Mouse (Mus musculus): ENCODE measurements around the gene Ndufb10. TPM values are rescaled to one million over a fixed set of nuclear protein-coding genes. Genes with fewer than 3 reads are reported as not detected.

The Ndufb10 gene
- total RNA-seq, 2 experiments from 2014 or later = 208 to 222 TPM

GRCm38 (mm10) chr17:24698715-24699114, 25.6 kb downstream of the Ndufb10 start:
- Histone ChIP-seq H3K4me3 (no peak overlapping the region), H3K27ac (no peak overlapping the region)
- intact Hi-C loops (cut with DNase I) = no loop called here
- no peak for DNase-seq (ENCODE audit: extremely low spot score in 1 of 2, low spot score in 2 of 2)
- TF ChIP-seq CTCF (IDR thresholded peaks at IDR 0.05) = no peak

- Histone ChIP-seq H3K4me3 (no peak overlapping the region), H3K27ac (no peak overlapping the region)
- intact Hi-C loops (cut with DNase I) = no loop called here
- no peak for DNase-seq (ENCODE audit: extremely low spot score in 1 of 2, low spot score in 2 of 2)
- no peak for TF ChIP-seq CTCF (IDR thresholded peaks at IDR 0.05)
These were observed 26.3 kb downstream of the Ndufb10 start for GRCm38 (mm10) chr17:24697985-24698384.

- peak within 1 kb of the TSS; percentile 55 for H3K4me3 ChIP-seq
- peak; percentile 38 for TF ChIP-seq CTCF (IDR thresholded peaks at IDR 0.05)
- DNase-seq (ENCODE audit: extremely low spot score in 1 of 2, low spot score in 2 of 2) = peak; percentile 83 to 87
- H3K27ac ChIP-seq = peak within 1 kb of the TSS; percentile 93
- intact Hi-C loops (cut with DNase I) = no loop called here
These were observed 28.1 kb downstream of the Ndufb10 start, which contains the start of the genes Gfer and Noxo1 for GRCm38 (mm10) chr17:24696011-24696697. Gene Gfer, minus strand, starts transcription at chr17:24696156. Gene Noxo1, plus strand, starts transcription at chr17:24696234.

- TF ChIP-seq CTCF (IDR thresholded peaks at IDR 0.05) = no peak
- DNase-seq (ENCODE audit: extremely low spot score in 1 of 2, low spot score in 2 of 2) = no peak
- H3K4me3 ChIP-seq = peak overlapping the region; percentile 55
- H3K27ac ChIP-seq = peak overlapping the region; percentile 83
- intact Hi-C loops (cut with DNase I) = no loop called here
These were observed 28.8 kb downstream of the Ndufb10 start for GRCm38 (mm10) chr17:24695326-24696010.

- Histone ChIP-seq H3K27ac (no peak overlapping the region), H3K4me3 (no peak overlapping the region)
- TF ChIP-seq CTCF (IDR thresholded peaks at IDR 0.05) = no peak
- intact Hi-C loops (cut with DNase I) = no loop called here
- no peak for DNase-seq (ENCODE audit: extremely low spot score in 1 of 2, low spot score in 2 of 2)
These were observed 31.9 kb downstream of the Ndufb10 start for GRCm38 (mm10) chr17:24692385-24692784.

- Histone ChIP-seq H3K4me3 (peak within 1 kb of the TSS; percentile 67), H3K27ac (peak within 1 kb of the TSS; percentile 99)
- intact Hi-C loops (cut with DNase I) = no loop called here
- peak; percentile 59 to 61 for DNase-seq (ENCODE audit: extremely low spot score in 1 of 2, low spot score in 2 of 2)
- no peak; the same call in 1 of the 2 replicates for TF ChIP-seq CTCF (IDR thresholded peaks at IDR 0.05)
These were observed 34.8 kb downstream of the Ndufb10 start, which contains the start of gene Syngr3 for GRCm38 (mm10) chr17:24689251-24690081. Gene Syngr3, minus strand, starts transcription at chr17:24689955.

- Histone ChIP-seq H3K4me3 (peak overlapping the region; percentile 67), H3K27ac (no peak overlapping the region)
- no peak for DNase-seq (ENCODE audit: extremely low spot score in 1 of 2, low spot score in 2 of 2)
- intact Hi-C loops (cut with DNase I) = no loop called here
- no peak for TF ChIP-seq CTCF (IDR thresholded peaks at IDR 0.05)
These were observed 36.7 kb downstream of the Ndufb10 start for GRCm38 (mm10) chr17:24687599-24687998.

GRCm38 (mm10) chr17:24687146-24687595, 37.1 kb downstream of the Ndufb10 start:
- peak in 1 of 2 experiments; percentile 42 for DNase-seq (ENCODE audit: extremely low spot score in 1 of 2, low spot score in 2 of 2)
- intact Hi-C loops (cut with DNase I) = no loop called here
- Histone ChIP-seq H3K27ac (no peak overlapping the region), H3K4me3 (peak overlapping the region; percentile 67)
- no peak for TF ChIP-seq CTCF (IDR thresholded peaks at IDR 0.05)

- no peak for TF ChIP-seq CTCF (IDR thresholded peaks at IDR 0.05)
- intact Hi-C loops (cut with DNase I) = no loop called here
These were observed 37.8 kb downstream of the Ndufb10 start for GRCm38 (mm10) chr17:24686514-24686913.

GRCm38 (mm10) chr17:24677500-24678080, 46.7 kb downstream of the Ndufb10 start:
- no peak for TF ChIP-seq CTCF (IDR thresholded peaks at IDR 0.05)
- intact Hi-C loops (cut with DNase I) = no loop called here
- no peak overlapping the region for H3K4me3 ChIP-seq

More at GRCm38 (mm10) chr17:24686514-24686913, 37.8 kb downstream of the Ndufb10 start:
- H3K4me3 ChIP-seq = no peak overlapping the region
- H3K27ac ChIP-seq = no peak overlapping the region
- DNase-seq (ENCODE audit: extremely low spot score in 1 of 2, low spot score in 2 of 2) = no peak

GRCm38 (mm10) chr17:24676877-24677276, 47.4 kb downstream of the Ndufb10 start:
- no peak overlapping the region for H3K27ac ChIP-seq
- DNase-seq (ENCODE audit: extremely low spot score in 1 of 2, low spot score in 2 of 2) = no peak
- intact Hi-C loops (cut with DNase I) = no loop called here
- no peak overlapping the region for H3K4me3 ChIP-seq
- no peak for TF ChIP-seq CTCF (IDR thresholded peaks at IDR 0.05)

More at GRCm38 (mm10) chr17:24677500-24678080, 46.7 kb downstream of the Ndufb10 start:
- H3K27ac ChIP-seq = no peak overlapping the region
- no peak for DNase-seq (ENCODE audit: extremely low spot score in 1 of 2, low spot score in 2 of 2)
